Mouse (Mus musculus) cerebellum, adult 2 months (tissue): ENCODE measurements around the gene Rbpj.

Experiments used
- CTCF ChIP-seq: fragments of 200-500 bp; IDR thresholded peaks from 2 replicates; pipeline ENCODE4 v1.5.1; 2011; ENCODE audit warnings: low read depth, mild to moderate bottlenecking, control low read depth, low read length, moderate library complexity, borderline replicate concordance; ENCODE audit not compliant: insufficient read depth
- POLR2A ChIP-seq: fragments of 200-500 bp; IDR thresholded peaks from 2 replicates; pipeline ENCODE4 v1.6.1; 2011; ENCODE audit warnings: low read length, control low read depth, borderline replicate concordance; ENCODE audit not compliant: insufficient read depth

DNA sequence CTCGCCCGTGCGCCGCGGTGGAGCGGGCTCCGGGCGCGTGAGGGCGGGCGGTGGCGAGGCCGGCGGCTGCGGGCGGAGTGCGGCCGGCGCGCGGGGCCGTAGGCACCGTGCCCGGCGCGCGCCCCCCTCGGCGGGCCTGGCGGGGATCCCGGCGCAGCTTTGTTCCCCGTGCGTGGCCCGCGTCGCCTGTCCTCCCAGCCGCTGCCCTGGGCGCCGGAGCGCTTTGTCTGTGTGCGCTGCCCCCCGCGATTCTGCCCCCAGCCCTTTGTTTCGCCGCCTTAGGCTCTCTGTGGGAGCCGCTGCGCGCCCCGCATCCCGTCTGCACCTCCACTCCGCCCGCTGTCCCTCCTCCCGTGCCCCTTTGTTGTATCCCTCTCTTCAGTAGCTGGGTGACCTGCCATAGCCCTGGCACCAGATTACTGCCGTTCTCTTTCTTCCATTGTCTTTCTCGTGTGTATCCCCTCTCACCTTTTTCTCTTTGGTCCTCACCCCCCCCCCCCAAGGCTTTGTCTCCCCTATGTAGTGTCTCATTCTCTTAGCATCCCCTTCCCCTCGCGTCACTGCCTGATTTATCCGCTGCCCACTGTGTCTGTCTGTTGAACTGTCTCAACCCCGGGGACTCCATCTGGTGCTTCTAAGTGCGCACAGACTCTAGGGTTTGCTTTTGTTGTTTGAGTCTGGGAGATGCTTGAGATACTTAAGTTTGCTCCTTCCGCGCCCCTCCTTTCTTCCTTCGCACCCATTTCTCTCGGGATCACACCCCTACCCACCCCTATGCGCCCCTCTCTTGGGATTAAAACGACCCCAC, 125.1 kb downstream of the Rbpj start:
- no peak for TF ChIP-seq CTCF
- no peak for TF ChIP-seq POLR2A
